Mouse (Mus musculus) embryonic facial prominence, embryonic 10.5 days (tissue): ENCODE measurements around the gene Fhl3. TPM values are rescaled to one million over a fixed set of nuclear protein-coding genes. Genes with fewer than 3 reads are reported as not detected.

Experiments used
- DNase-seq: peaks from one replicate; pipeline ENCODE4 v3.0.0-alpha.2; 2017; ENCODE audit warnings: low spot score
- H3K27ac ChIP-seq: fragments of 300-500 bp; sonication (generic); replicated peaks from 2 replicates; pipeline ENCODE4 v1.5.1; 2016; ENCODE audit warnings: mild to moderate bottlenecking
- H3K27me3 ChIP-seq: fragments of 300-500 bp; sonication (generic); replicated peaks from 2 replicates; pipeline ENCODE4 v1.6.1; 2016; ENCODE audit warnings: low read depth, mild to moderate bottlenecking; ENCODE audit not compliant: poor library complexity, severe bottlenecking
- H3K36me3 ChIP-seq: fragments of 300-500 bp; sonication (generic); replicated peaks from 2 replicates; pipeline ENCODE4 v1.6.1; 2016; ENCODE audit warnings: mild to moderate bottlenecking, moderate library complexity
- H3K4me1 ChIP-seq: fragments of 300-500 bp; sonication (generic); 2 replicates; pipeline ENCODE4 v1.6.1; 2016
- H3K4me3 ChIP-seq: fragments of 300-500 bp; sonication (generic); 2 replicates; pipeline ENCODE4 v1.5.1; 2016; ENCODE audit warnings: mild to moderate bottlenecking, moderate library complexity
- H3K9me3 ChIP-seq: fragments of 300-500 bp; sonication (generic); 2 replicates; pipeline ENCODE4 v1.6.1; 2016; ENCODE audit warnings: mild to moderate bottlenecking
- WGBS: fragments of 180-500 bp; shearing (Covaris S2); methylation state at CpG from one replicate; pipeline ENCODE4 v1.1.7; 2016; 5-methylcytosine and 5-hydroxymethylcytosine counted together
- polyA plus RNA-seq: library from polyadenylated mRNA; unstranded; fragments of >200 nt; fragmentation: Nextera tagmentation; extraction: Ambion mirVana; gene quantifications from 2 replicates; pipeline ENCODE4 v1.2.1, GENCODE M21; 2016

Gene Fhl3
- 10.8 and 15.5 TPM in 2 replicates for polyA plus RNA-seq

- peak; percentile 94 for DNase-seq
- H3K4me1 ChIP-seq, result peaks cover 77% of the 10 kb centered on the region
- H3K9me3 ChIP-seq, result no peaks in the 10 kb centered on the region
- WGBS, result under 1% methylated on average over 58 of the region's 59 CpGs
- peak within 1 kb of the TSS; percentile 98 for H3K27ac ChIP-seq
- peaks cover 18% of the 10 kb centered on the region for H3K27me3 ChIP-seq
- H3K36me3 ChIP-seq, result peaks cover 3% of the 10 kb centered on the region
- peak within 1 kb of the TSS; percentile 95 for H3K4me3 ChIP-seq
Observed at GRCm38 (mm10) chr4:124700248-124700971, at the start of gene Fhl3. Gene Fhl3 (plus strand): TSS chr4:124700701.

GRCm38 (mm10) chr4:124652886-124653285, 47.6 kb upstream of the Fhl3 start:
- no peaks in the 10 kb centered on the region for H3K36me3 ChIP-seq
- peak; percentile 77 for DNase-seq
- peaks cover 100% of the 10 kb centered on the region for H3K27me3 ChIP-seq
- H3K9me3 ChIP-seq, result no peaks in the 10 kb centered on the region
- peak overlapping the region; percentile 27; the same call in 1 of the 2 replicates for H3K27ac ChIP-seq
- WGBS, result 3% methylated on average over 9 of the region's 9 CpGs
- H3K4me3 ChIP-seq, result peak overlapping the region; percentile 34
- H3K4me1 ChIP-seq, result peaks cover 47% of the 10 kb centered on the region

GRCm38 (mm10) chr4:124656518-124656853, 44.0 kb upstream of the Fhl3 start, which contains the start of gene Pou3f1:
Gene Pou3f1 (plus strand): TSS chr4:124656807.
- peak within 1 kb of the TSS; percentile 75 for H3K4me3 ChIP-seq
- no peaks in the 10 kb centered on the region for H3K9me3 ChIP-seq
- H3K27ac ChIP-seq, result peak within 1 kb of the TSS; percentile 69
- under 1% methylated on average over 15 of the region's 15 CpGs for WGBS
- peaks cover 100% of the 10 kb centered on the region for H3K27me3 ChIP-seq
- no peaks in the 10 kb centered on the region for H3K36me3 ChIP-seq
- DNase-seq, result no peak
- H3K4me1 ChIP-seq, result peaks cover 59% of the 10 kb centered on the region

- peak; percentile 95 for DNase-seq
- 1% methylated on average over 92 of the region's 92 CpGs for WGBS
- H3K9me3 ChIP-seq, result no peaks in the 10 kb centered on the region
- peak overlapping the region; percentile 75 for H3K4me3 ChIP-seq
- H3K4me1 ChIP-seq, result peaks cover 53% of the 10 kb centered on the region
- no peaks in the 10 kb centered on the region for H3K36me3 ChIP-seq
- peaks cover 100% of the 10 kb centered on the region for H3K27me3 ChIP-seq
- peak overlapping the region; percentile 69 for H3K27ac ChIP-seq
Observed at GRCm38 (mm10) chr4:124656854-124657650, 43.4 kb upstream of the Fhl3 start.

- Histone ChIP-seq H3K9me3 (no peaks in the 10 kb centered on the region), H3K4me1 (peaks cover 46% of the 10 kb centered on the region), H3K4me3 (peak overlapping the region; percentile 75), H3K27me3 (peaks cover 100% of the 10 kb centered on the region), H3K27ac (peak overlapping the region; percentile 69), H3K36me3 (no peaks in the 10 kb centered on the region)
- under 1% methylated on average over 61 of the region's 61 CpGs for WGBS
- DNase-seq, result no peak
Observed at GRCm38 (mm10) chr4:124657781-124658180, 42.7 kb upstream of the Fhl3 start.

- Histone ChIP-seq H3K4me1 (peaks cover 39% of the 10 kb centered on the region), H3K27ac (peak overlapping the region; percentile 69), H3K4me3 (peak overlapping the region; percentile 75), H3K27me3 (peaks cover 100% of the 10 kb centered on the region), H3K9me3 (no peaks in the 10 kb centered on the region), H3K36me3 (no peaks in the 10 kb centered on the region)
- peak; percentile 72 for DNase-seq
- WGBS, result under 1% methylated on average over 39 of the region's 39 CpGs
Observed at GRCm38 (mm10) chr4:124658412-124658851, 42.1 kb upstream of the Fhl3 start.

GRCm38 (mm10) chr4:124659251-124660217, 41.0 kb upstream of the Fhl3 start:
- under 1% methylated on average over 68 of the region's 68 CpGs for WGBS
- DNase-seq, result peak; percentile 68
- no peak overlapping the region for H3K27ac ChIP-seq
- H3K36me3 ChIP-seq, result no peaks in the 10 kb centered on the region
- no peaks in the 10 kb centered on the region for H3K9me3 ChIP-seq
- H3K4me1 ChIP-seq, result peaks cover 42% of the 10 kb centered on the region
- H3K27me3 ChIP-seq, result peaks cover 100% of the 10 kb centered on the region
- H3K4me3 ChIP-seq, result peak overlapping the region; percentile 75

GRCm38 (mm10) chr4:124660603-124661002, 39.9 kb upstream of the Fhl3 start:
- H3K9me3 ChIP-seq, result no peaks in the 10 kb centered on the region
- peaks cover 45% of the 10 kb centered on the region for H3K4me1 ChIP-seq
- H3K4me3 ChIP-seq, result peak overlapping the region; percentile 23; the same call in 1 of the 2 replicates
- H3K36me3 ChIP-seq, result no peaks in the 10 kb centered on the region
- DNase-seq, result no peak
- peaks cover 100% of the 10 kb centered on the region for H3K27me3 ChIP-seq
- no peak overlapping the region for H3K27ac ChIP-seq
- WGBS, result 43% methylated on average over 3 of the region's 3 CpGs

GRCm38 (mm10) chr4:124663034-124663433, 37.5 kb upstream of the Fhl3 start:
- peaks cover 100% of the 10 kb centered on the region for H3K27me3 ChIP-seq
- WGBS, result 62% methylated on average over 3 of the region's 3 CpGs
- H3K27ac ChIP-seq, result no peak overlapping the region
- no peak overlapping the region for H3K4me3 ChIP-seq
- H3K9me3 ChIP-seq, result no peaks in the 10 kb centered on the region
- no peaks in the 10 kb centered on the region for H3K36me3 ChIP-seq
- H3K4me1 ChIP-seq, result peaks cover 36% of the 10 kb centered on the region
- DNase-seq, result no peak

GRCm38 (mm10) chr4:124664185-124664584, 36.3 kb upstream of the Fhl3 start:
- no peak for DNase-seq
- Histone ChIP-seq H3K27ac (no peak overlapping the region), H3K4me1 (peaks cover 32% of the 10 kb centered on the region), H3K9me3 (no peaks in the 10 kb centered on the region), H3K36me3 (no peaks in the 10 kb centered on the region), H3K27me3 (peaks cover 100% of the 10 kb centered on the region), H3K4me3 (no peak overlapping the region)
- 71% methylated on average over 9 of the region's 9 CpGs for WGBS

- no peak for DNase-seq
- Histone ChIP-seq H3K9me3 (no peaks in the 10 kb centered on the region), H3K27ac (no peak overlapping the region), H3K27me3 (peaks cover 99% of the 10 kb centered on the region), H3K36me3 (no peaks in the 10 kb centered on the region), H3K4me3 (no peak overlapping the region), H3K4me1 (peaks cover 28% of the 10 kb centered on the region)
- 81% methylated on average over 15 of the region's 15 CpGs for WGBS
Observed at GRCm38 (mm10) chr4:124664604-124665003, 35.9 kb upstream of the Fhl3 start.
